Mouse (Mus musculus) liver, embryonic 14.5 days (tissue): ENCODE data around the gene Dld. TPM values are rescaled to one million over a fixed set of nuclear protein-coding genes. Genes with fewer than 3 reads are reported as not detected.

Source experiments
- ATAC-seq: fragments of 200-750 bp; cut with Nextera tagmentation; 2 replicates; pipeline ENCODE4 v1.8.0; 2017; ENCODE audit warnings: moderate number of reproducible peaks, mild to moderate bottlenecking, moderate library complexity; ENCODE audit not compliant: insufficient read depth
- DNase-seq, 3 experiments: peaks; one replicate each; pipeline ENCODE4 v3.0.0-alpha.2; 2012 to 2013; ENCODE audit warnings: low read depth in 3 of 3, low spot score in 3 of 3
- H3K27ac ChIP-seq: fragments of 300-500 bp; sonication (generic); 2 replicates; pipeline ENCODE4 v1.5.1; 2014; ENCODE audit warnings: moderate library complexity, mild to moderate bottlenecking, control low read depth, inconsistent platforms
- H3K27me3 ChIP-seq: fragments of 300-500 bp; sonication (generic); 2 replicates; pipeline ENCODE4 v1.6.1; 2014; ENCODE audit warnings: mild to moderate bottlenecking, low read length, moderate library complexity; ENCODE audit not compliant: control insufficient read depth, insufficient read depth
- H3K36me3 ChIP-seq: fragments of 300-500 bp; sonication (generic); replicated peaks from 2 replicates; pipeline ENCODE4 v1.6.1; 2014; ENCODE audit warnings: low read depth; ENCODE audit not compliant: control insufficient read depth, insufficient read depth
- H3K4me1 ChIP-seq, 2 experiments: fragments of 200-500 bp in 1 of 2; fragments of 300-500 bp in 1 of 2; sonication (generic) in 1 of 2; replicated peaks; 2 replicates each; pipeline ENCODE4 v1.6.1; 2012 to 2014; ENCODE audit warnings: antibody characterized with exemption in 1 of 2, inconsistent platforms in 1 of 2, low read length in 1 of 2; ENCODE audit not compliant: control insufficient read depth in 2 of 2, insufficient read depth in 2 of 2
- H3K4me2 ChIP-seq: fragments of 300-500 bp; sonication (generic); 2 replicates; pipeline ENCODE4 v1.6.1; 2014; ENCODE audit warnings: low read depth, mild to moderate bottlenecking, control low read depth, moderate library complexity
- H3K4me3 ChIP-seq, 2 experiments: fragments of 200-500 bp in 1 of 2; fragments of 300-500 bp in 1 of 2; sonication (generic) in 1 of 2; 2 replicates each; pipeline ENCODE4 v1.5.1; 2012 to 2014; ENCODE audit warnings: low read depth in 2 of 2, low read length in 2 of 2, mild to moderate bottlenecking in 2 of 2, control low read depth in 1 of 2, inconsistent platforms in 1 of 2, moderate library complexity in 1 of 2; ENCODE audit not compliant: insufficient read depth in 1 of 2
- H3K9ac ChIP-seq: fragments of 300-500 bp; sonication (generic); replicated peaks from 2 replicates; pipeline ENCODE4 v1.6.1; 2014; ENCODE audit warnings: mild to moderate bottlenecking, control low read depth, moderate library complexity
- H3K9me3 ChIP-seq: fragments of 300-500 bp; sonication (generic); 2 replicates; pipeline ENCODE4 v1.6.1; 2016; ENCODE audit warnings: low read length, mixed read lengths; ENCODE audit not compliant: control insufficient read depth
- CTCF ChIP-seq: IDR thresholded peaks from 2 replicates; pipeline ENCODE4 v1.5.1; 2016; ENCODE audit warnings: antibody characterized with exemption, low read depth, control low read depth
- EP300 ChIP-seq: IDR thresholded peaks from 2 replicates; pipeline ENCODE4 v1.6.1; 2016; ENCODE audit warnings: antibody characterized with exemption, low read depth
- WGBS: fragments of 180-500 bp; shearing (Covaris S2); extraction: QIAGEN DNeasy Blood & Tissue Kit; methylation state at CpG from one replicate; pipeline ENCODE4 v1.1.7; 2014; ENCODE audit not compliant: insufficient replicate concordance; 5-methylcytosine and 5-hydroxymethylcytosine counted together
- polyA plus RNA-seq, 2 experiments: library from polyadenylated mRNA; depleted of rRNA in 1 of 2; stranded (reverse) in 1 of 2; unstranded in 1 of 2; fragments of >200 nt; fragmentation: Nextera tagmentation in 1 of 2; extraction: Ambion mirVana in 1 of 2; gene quantifications; 2 replicates each; pipeline versions ENCODE4 v1.2.1 to v1.2.3; 2012 to 2014

The Dld gene
- polyA plus RNA-seq, 2 experiments, result 37.8 to 81.9 TPM

DNA sequence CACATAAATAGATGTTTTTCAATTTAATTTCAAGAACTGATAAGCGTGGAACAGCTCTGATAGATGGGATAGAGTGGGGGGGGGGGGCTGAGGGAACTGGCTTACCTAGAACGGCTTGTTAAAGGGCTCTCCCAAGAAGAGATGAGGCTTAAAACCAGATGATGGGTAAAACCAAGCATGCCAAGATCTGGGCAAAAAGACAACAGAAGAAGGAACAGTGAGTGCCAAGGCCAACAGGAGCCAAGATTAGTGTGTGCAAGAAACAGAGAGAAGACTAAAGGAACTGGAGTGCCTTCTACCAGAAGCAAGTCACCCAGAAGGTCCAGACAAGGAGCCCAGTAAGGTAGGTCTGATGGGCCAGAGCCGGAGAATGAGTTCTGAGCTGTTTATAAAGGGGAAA is 39.3 kb upstream of the Dld start, which contains the start of gene Slc26a3:
Gene Slc26a3 (plus strand): TSS at position 301 of the 400 bp plus-strand sequence.
- no peak within 1 kb of the TSS for H3K27ac ChIP-seq
- no peaks in the 10 kb centered on the region for H3K36me3 ChIP-seq
- no peaks in the 10 kb centered on the region for H3K9me3 ChIP-seq
- H3K4me2 ChIP-seq, result no peak within 1 kb of the TSS
- no peaks in the 10 kb centered on the region for H3K27me3 ChIP-seq
- H3K4me3 ChIP-seq, result no peak within 1 kb of the TSS
- DNase-seq (no peak), ATAC-seq (no peak)
- WGBS, result 64% methylated on average over 3 of the region's 3 CpGs
- no peak for TF ChIP-seq CTCF
- no peak for TF ChIP-seq EP300
- H3K9ac ChIP-seq, result no peak within 1 kb of the TSS
- no peaks in the 10 kb centered on the region for H3K4me1 ChIP-seq

DNA sequence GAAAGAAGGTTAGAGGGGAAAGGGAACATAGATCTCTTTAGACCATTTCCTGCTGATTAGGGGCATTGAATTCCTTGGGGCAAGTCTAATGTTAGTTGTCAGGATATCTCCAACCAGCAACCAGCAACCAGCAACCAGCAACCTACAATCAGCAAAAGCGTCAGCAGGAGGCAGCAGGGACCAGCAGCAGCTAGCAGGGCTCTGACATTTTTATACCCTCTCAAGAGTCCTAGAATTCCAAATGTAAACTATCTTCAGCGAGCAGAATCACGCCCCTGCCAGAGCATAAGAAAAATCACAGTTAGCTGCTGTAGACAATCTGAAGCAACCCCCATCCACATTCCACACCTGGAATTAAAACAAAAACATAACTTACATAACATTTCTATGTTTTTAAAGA is 36.0 kb upstream of the Dld start:
- H3K4me3 ChIP-seq, result no peak overlapping the region
- H3K9ac ChIP-seq, result no peak overlapping the region
- H3K4me2 ChIP-seq, result no peak overlapping the region
- no peaks in the 10 kb centered on the region for H3K9me3 ChIP-seq
- TF ChIP-seq CTCF (no peak), EP300 (no peak)
- H3K27ac ChIP-seq, result no peak overlapping the region
- 42% methylated on average over 3 of the region's 3 CpGs for WGBS
- H3K4me1 ChIP-seq, result no peaks in the 10 kb centered on the region
- no peaks in the 10 kb centered on the region for H3K27me3 ChIP-seq
- no peak for DNase-seq
- no peaks in the 10 kb centered on the region for H3K36me3 ChIP-seq
- ATAC-seq, result no peak

DNA sequence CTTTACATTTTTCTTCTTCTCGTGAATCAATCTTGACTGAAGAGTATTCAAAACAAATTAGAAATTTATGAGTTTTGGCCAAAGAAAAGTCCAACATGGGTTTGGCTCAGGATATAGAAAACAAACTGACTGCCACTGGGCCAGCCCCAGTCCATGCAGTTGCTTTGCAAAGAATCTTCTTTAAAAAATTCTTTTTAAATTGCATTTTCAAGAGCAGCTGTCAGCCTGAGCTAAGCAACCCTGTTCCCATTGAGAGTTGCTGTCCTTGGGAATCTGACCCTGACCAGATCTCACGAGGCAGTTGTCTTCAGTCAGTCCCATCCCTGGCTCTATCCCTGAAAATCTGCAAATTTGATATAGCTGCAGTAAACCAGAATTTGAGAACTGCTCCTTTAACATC is 31.2 kb upstream of the Dld start:
- no peaks in the 10 kb centered on the region for H3K36me3 ChIP-seq
- H3K4me1 ChIP-seq, result no peaks in the 10 kb centered on the region
- no peak overlapping the region for H3K9ac ChIP-seq
- no peaks in the 10 kb centered on the region for H3K27me3 ChIP-seq
- DNase-seq (no peak), ATAC-seq (no peak)
- no peaks in the 10 kb centered on the region for H3K9me3 ChIP-seq
- WGBS, result 38% methylated on average over 2 of the region's 2 CpGs
- H3K4me2 ChIP-seq, result no peak overlapping the region
- no peak for TF ChIP-seq EP300
- no peak overlapping the region for H3K27ac ChIP-seq
- H3K4me3 ChIP-seq, result no peak overlapping the region

DNA sequence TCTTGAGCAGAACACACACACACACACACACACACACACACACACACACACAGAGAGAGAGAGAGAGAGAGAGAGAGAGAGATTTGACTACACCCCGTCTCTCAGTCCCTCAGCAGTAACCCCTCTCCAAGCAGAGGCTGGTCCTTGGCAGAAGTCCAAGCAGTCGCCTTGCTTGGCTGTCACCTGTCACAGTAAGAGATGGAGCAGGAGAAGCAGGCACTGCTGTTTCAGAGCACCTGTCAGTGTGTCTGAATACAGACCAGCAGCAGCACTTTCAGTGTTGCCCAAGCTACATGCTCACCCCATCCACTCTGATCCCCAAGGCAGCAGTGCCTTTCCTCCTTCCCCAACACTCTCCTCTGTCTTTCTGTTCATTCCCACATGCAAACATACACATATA is 29.6 kb upstream of the Dld start:
- WGBS, result 28% methylated on average over 2 of the region's 2 CpGs
- no peak for ATAC-seq
- Histone ChIP-seq H3K4me3 (no peak overlapping the region), H3K36me3 (no peaks in the 10 kb centered on the region), H3K27me3 (no peaks in the 10 kb centered on the region), H3K4me1 (peaks cover 0 to 1% of the 10 kb centered on the region in 2 experiments; a peak in 1 of 4 replicates), H3K9ac (no peak overlapping the region), H3K9me3 (no peaks in the 10 kb centered on the region), H3K27ac (no peak overlapping the region), H3K4me2 (no peak overlapping the region)
- DNase-seq, result no peak
- TF ChIP-seq CTCF, result no peak
- no peak for TF ChIP-seq EP300

DNA sequence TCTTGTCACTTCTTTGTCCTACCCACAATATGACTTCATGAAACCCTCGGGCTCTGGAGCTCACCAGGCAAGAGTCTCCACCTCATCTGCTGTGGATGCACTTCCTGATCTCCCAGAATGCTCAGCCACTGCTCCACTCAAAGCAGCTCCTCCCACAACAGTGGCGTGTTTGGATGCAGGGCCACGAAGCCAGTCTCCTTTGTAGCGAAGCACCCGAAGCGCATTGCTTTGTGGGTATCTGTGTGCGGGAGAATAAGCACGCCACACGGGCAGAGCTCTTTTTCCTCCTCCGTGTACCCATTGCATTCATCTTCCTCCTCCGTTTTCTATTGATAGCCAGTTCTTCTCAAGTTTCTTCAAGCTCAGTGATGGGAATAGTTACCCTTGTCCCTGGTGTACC is 26.0 kb upstream of the Dld start:
- H3K4me1 ChIP-seq, result peaks cover 0 to 5% of the 10 kb centered on the region in 2 experiments; a peak in 2 of 4 replicates
- H3K27me3 ChIP-seq, result no peaks in the 10 kb centered on the region
- TF ChIP-seq EP300, result no peak
- TF ChIP-seq CTCF, result no peak
- ATAC-seq (no peak), DNase-seq (no peak)
- H3K4me2 ChIP-seq, result no peak overlapping the region
- H3K4me3 ChIP-seq, result no peak overlapping the region
- 61% methylated on average over 11 of the region's 11 CpGs for WGBS
- no peaks in the 10 kb centered on the region for H3K9me3 ChIP-seq
- H3K27ac ChIP-seq, result no peak overlapping the region
- no peaks in the 10 kb centered on the region for H3K36me3 ChIP-seq
- H3K9ac ChIP-seq, result no peak overlapping the region
